Mouse (Mus musculus): Measurements from ENCODE around the gene Eef1a1. TPM values are rescaled to one million over a fixed set of nuclear protein-coding genes. Genes with fewer than 3 reads are reported as not detected.
"Not testable (repeated sequence)": the region's sequence is repeated elsewhere in the genome, so short reads cannot be mapped to it uniquely, and the experiment has no call there.

The Eef1a1 gene
- polyA plus RNA-seq, 2 experiments from 2014 or later: 10,605 to 11,851 TPM

DNA sequence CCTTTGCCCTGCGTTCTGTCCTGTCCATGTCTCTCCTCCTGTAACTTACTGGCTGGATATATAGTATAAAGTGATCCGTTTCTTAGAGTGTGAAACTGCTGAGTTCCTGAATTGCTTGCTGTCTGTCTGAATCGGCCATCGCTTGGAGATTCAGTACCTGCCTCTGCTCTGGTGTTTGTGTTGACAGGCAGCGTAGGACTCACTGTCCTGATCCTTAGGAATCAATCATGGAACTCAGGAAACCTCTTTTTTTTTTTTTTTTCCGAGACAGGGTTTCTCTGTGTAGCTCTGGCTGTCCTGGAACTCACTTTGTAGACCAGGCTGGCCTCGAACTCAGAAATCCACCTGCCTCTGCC lies 17.7 kb upstream of the Eef1a1 start:
- no peak for ATAC-seq

DNA sequence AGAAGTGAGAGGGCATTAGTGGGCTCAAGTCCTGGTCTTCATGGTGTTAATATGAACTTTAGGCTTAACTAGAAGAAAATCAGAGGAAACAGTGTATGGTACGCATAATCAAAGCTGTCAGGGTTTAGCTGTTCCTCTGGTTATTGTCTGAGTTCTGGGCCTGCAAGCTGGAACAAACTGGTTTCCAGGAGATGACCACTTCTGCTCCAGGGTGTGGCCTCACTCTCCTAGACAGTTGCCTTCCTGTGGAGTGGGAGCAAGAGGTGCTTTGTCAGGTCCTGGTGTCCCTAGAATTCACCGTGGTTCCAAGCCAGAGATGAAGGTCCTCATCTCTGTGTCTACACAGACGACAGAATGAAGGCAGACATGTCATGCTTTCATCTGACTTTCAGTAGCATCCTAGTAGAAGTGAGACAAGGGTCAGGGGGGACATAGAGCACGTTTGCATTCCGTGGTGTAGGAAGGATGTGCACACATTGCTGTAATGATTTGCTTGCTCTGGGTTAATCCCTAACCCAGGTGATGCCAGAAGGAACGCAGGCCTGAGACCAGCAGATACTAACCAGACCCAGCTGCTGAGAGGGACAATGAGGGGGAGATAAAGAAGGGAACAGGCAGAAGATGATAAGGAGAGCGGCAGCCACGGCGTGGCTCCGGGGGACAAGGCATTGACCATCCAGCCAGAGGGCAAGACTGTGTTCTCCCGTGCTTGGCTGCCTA lies 17.2 kb upstream of the Eef1a1 start:
- ATAC-seq: no peak

DNA sequence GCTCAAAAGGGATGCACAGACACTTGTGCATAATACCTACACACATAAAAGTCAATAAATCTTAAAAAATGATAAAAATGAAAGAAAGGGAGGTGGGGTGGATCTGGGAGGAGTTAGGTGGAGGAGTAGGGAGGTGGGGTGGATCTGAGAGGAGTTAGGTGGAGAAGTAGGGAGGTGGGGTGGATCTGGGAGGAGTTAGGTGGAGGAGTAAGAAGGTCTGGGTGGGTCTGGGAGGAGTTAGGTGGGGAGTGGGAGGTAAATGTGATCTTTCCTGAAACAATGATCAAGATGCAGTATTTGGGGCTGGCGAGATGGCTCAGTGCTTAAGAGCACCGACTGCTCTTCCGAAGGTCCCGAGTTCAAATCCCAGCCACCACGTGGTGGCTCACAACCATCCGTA lies 16.3 kb upstream of the Eef1a1 start:
- no peak for ATAC-seq

DNA sequence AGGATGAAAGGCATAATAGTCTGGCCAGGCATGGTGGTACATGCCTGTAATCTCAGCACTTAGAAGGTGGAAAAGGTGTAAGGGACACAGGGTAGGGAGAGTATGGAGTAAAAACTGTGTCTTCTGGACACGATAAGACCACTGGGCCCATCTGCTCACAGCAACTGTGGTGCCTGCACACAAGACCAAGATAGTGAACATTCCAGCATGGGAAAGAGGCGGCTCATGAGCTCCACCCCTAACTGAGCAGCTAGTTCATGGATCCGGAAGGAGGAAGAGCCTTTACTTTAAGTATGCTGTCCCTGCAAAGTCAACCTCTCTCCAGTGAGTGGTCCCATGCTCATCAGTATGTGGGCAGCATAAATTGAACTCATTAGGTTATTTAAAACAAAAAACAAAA lies 15.7 kb upstream of the Eef1a1 start:
- no peak for ATAC-seq

DNA sequence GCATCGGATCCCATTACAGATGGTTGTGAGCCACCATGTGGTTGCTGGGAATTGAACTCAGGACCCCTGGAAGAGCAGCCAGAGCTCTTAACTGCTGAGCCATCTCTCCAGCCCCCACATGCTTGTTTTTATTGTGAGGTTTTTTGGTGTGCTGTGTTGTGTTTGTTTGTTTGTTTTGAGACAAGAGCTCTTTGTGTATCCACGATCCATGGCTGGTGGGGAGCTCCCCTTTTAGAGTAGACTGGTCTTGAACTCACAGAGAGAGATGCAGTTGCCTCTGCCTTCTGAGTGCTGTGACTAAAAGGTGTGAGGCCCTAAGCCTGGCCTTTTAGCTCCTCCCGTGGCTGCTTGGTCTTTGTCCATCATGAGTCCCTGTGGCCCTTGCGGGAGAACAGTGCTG lies 15.2 kb upstream of the Eef1a1 start:
- ATAC-seq: no peak

DNA sequence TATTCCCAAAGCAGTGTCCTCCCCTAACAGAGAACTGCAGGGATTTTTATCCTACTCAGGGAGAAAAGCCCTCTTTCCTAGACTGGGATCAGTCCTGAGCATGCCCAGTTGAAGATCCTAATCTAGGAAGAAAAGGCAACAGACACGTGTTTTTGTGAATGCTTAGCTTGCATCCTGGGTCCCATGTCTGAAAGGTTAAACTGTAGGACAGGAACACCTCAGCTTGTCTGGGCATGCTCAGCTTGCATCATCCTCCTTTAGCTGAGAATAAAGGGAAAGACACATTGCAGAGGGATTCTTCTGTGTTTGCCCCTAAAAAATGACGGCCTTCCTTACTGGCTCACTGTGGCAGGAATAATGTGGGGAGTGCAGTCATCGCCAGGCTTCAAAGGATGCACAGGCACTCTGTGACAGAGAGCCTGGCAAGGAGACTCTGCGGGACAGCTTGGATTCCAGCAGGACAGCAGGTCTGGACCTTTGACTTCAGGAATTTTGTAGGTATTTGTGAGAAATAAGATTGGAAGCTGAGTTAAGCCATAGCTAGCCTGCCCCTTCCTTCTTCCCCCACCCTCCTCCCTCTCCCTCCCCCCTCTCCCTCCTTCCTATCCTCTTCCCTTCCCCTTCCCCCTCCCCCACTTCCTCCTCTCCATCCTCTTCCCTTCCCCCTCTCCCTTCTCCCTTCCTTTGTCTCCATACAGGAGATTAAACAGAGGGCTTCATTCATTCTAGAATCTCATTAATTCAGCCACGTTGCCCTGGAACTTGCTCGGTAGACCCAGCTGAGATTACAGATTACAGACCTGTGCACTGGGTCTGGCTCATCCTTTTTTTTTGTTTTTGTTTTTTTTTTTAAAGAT lies 14.5 kb upstream of the Eef1a1 start:
- no peak for ATAC-seq

DNA sequence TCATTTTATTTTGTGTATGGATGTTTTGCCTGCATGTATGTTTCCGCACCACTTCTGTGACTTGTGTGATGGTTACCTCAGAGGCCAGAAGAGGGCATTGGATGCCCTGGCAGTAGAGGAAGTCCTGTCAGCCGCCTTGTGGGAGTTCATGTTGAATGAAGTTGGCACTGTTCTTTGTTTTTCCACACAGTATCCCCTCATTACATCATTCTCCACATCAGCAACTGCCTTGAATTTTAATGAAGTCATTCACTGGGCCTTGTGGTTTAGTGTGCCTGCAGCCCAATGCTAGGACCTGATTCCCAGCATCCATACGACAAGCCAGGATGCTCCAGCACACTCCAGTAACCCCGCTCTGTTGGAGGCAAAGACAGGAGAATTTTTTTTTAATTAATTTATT lies 12.3 kb upstream of the Eef1a1 start:
- no peak for ATAC-seq

DNA sequence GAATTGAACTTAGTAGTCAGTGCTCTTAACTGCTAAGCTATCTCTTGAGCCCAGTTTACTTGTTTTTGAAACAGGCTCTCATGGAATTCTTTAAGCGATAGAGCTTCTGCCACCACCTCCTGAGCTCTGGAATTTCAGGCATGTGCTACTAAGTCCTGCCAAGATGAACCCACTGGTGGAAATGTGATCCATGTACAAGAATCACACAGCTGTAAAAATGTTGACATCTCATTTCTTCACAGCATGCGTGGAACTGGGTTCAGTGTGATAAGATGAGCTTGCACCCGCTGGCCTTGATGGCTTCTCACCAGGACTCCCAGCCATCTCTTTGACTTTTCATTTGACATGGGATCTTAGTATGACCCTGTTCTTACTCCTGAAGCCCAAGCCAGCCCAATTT lies 11.4 kb upstream of the Eef1a1 start:
- no peak for ATAC-seq

DNA sequence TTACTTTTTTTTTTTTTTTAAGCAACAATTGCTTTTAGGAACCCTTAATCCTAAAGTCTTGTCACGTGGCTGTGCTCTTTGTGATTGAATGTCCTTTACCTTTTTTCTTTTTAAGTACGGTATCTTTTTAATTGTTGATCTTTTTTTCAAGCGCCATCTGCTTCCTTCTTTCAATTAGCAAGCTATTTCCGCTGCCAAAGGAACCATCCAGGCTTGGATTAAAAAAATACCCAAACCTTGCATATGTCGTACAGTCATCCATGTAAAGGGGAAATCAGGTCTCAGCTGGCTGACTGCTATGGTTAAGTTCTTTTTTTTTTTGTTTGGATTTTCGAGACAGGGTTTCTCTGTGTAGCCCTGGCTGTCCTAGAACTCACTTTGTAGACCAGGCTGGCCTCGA lies 4.2 kb upstream of the Eef1a1 start:
- no peak for ATAC-seq

DNA sequence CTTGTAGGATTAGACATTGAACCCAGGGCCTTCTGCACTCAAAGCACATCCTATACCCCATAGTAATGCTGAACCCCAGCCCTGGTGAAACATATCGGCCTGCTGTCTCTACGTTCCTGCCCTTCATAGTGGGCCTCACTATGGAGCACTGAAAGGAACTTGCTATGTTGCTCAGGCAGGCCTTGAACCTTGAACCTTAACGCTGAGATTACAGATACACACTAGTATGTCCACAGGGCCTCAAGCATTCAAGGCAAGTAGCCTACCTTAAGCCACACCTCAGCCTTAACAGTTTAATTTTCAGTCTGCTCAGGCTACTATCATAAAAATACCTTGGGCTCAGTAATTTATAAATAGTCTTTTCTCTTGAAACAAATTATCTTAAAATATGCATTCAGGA lies 3.3 kb upstream of the Eef1a1 start:
- no peak for ATAC-seq

DNA sequence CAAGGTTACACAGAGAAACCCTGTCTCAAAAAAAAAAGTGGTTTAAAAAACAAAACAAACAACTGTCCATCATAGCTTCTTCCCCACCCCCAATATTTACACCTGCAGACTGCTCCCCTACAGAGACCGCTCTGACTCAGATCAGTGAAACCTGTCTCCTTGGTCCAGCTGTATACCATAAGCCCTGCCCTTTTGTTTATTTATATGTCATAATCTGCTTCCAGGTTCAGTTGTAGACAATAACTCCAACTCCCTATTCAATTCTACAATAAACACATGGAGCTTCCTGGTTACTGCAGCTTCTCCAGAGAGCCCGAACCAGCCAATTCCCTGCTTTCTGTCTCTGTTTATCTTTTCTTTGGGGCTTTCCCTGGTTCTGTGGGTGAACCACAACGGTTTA lies 2.2 kb upstream of the Eef1a1 start:
- no peak for ATAC-seq

DNA sequence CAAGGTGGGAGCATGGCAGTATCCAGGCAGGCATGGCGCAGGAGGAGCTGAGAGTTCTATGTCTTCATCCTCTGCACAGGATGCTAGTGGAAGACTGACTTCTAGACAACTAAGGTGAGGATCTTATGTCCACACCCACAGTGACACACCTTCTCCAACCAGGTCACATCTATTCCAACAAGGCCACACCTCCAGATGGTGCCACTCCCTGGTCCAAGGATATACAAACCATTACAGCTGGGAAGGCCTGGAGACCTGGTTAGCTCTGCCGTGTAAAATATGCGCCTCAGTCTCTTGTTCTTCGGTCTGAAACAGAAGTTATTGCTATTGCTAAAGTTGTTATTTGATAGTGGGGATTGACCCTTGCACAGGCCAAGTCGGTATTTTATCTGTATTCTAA lies 930 bp downstream of the Eef1a1 start:
- not testable (repeated sequence) for ATAC-seq

DNA sequence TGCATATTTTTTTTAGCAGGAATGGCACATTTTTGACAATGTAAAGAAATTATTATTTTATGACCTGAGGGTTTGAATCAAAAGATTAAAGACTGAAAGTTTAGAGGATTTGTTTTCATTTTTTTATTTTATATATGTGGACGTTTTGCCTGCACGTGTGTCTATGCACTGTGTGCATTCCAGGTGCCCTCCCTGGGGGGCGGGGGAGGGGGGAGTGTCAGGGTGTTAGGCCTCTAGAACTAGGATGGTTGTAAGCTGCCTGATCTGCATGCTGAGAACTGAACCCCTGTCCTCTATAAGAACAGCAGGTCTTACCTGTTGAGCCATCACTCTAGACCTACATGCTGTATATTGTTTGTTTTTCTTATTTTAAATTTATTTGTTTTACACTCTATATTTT lies 4.3 kb downstream of the Eef1a1 start:
- no peak for ATAC-seq

DNA sequence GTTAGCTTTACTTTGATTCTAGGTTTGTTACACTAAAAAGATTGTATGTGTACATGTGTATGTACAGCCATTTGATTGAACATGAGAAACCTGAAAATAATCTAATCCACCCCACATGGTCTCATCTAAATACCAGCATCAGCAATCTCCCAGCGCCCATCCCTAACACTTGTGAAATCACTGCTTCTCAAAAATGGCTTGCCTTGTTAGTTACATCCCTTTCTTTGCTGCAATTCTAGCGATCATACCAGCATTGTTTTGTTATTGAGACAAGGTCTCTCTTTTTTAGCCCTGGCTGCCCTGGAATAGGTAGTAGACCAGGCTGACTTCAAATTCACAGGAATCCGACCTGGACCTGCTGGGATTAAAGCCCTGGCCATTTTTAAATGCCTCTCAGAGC lies 6.6 kb downstream of the Eef1a1 start:
- no peak for ATAC-seq

DNA sequence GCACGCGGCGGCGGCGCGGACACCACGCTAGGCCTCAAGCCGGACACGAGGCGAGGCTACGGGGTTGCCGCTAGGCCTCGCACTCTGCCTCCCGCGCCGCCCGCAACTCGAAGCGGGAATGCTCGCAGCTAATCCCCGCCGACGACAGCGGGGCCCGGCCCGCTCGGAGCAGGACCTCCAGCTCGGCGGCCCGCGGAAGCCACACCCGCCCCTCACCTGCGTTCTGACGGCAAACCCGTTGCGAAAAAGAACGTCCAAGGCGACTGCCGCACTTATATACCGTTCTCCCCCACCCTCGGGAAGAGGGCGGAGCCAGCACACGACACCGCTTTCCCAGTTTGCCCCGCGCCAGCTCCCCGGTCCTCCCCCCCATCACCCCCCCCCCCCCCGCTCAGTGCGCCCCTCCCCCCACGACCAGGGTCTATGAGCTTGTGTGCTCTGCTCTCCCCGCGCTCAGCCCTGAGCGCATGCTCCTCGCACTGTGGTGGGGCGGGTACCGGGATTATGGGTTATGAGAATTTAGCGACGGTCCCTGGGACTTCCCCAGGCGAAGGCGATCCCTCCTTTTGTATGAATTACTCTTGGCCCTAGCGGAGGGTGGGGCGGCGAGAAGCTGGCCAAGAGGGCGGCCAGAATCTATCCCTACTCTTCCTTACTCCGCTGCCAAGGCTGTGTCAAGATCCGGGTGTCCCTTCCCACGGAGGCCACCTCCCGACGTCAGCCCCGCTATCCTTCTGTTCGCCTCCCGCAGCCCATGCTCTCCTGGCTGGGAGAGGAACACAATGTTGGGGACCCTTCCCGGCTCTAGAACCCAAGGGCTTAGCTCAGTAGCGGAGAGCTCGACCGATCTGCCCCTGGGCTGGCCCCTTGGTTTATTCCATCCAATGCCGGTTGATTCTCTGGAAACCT lies 7.3 kb downstream of the Eef1a1 start:
- ATAC-seq: peak; percentile 64

DNA sequence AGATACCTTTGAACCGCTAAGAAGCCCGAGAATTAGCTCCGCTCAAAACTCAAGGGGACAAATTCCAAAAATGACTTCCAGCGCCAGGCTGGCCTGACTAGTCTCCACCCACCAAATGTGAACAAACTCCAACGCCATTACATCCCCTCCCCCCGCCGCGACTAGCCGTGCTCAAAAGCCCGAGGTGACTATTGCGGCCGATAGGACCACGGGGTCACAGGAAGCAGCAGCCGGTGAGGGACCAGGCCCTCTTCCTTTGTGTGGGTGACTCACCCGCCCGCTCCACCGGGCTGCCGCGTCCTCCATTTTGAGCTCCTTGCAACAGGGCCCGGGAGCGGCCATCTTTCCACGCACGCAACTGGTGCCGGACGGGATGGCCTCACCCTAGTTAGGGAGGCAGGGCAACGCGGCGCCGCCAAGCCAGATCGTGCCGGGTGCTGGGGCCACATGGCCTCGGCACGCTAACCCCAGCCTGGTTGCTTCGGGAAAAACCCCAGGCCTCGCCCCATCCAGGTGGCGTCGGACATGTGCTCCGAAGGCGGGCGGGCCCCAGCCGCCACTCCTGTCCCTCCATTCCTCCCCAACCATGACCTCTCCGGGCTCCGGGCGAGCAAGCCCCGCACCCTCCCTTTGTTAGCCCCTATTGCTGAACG lies 8.1 kb downstream of the Eef1a1 start:
- peak; percentile 63 for ATAC-seq

DNA sequence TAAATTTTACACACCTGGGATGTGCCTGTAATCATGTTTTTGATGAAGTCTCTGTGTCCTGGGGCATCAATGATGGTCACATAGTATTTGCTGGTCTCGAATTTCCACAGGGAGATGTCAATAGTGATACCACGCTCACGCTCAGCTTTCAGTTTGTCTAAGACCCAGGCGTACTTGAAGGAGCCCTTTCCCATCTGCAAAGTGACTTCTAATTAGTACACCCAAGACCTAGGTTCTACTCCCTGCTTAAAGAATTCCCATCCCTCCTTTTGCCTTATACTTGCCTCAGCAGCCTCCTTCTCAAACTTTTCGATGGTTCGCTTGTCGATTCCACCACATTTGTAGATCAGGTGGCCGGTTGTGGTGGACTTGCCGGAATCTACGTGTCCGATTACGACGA lies 8.7 kb downstream of the Eef1a1 start:
- ATAC-seq: not testable (repeated sequence)

DNA sequence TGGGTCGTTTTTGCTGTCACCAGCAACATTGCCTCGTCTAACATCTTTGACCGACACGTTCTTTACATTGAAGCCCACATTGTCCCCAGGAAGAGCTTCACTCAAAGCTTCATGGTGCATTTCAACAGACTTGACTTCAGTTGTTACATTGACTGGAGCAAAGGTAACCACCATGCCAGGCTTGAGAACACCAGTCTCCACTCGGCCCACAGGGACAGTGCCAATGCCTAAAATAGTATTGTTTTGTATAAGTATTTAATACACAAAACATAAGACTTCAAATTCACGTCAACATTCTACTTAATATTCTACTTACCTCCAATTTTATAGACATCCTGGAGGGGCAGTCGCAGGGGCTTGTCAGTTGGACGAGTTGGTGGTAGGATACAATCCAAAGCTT lies 9.6 kb downstream of the Eef1a1 start:
- not testable (repeated sequence) for ATAC-seq

DNA sequence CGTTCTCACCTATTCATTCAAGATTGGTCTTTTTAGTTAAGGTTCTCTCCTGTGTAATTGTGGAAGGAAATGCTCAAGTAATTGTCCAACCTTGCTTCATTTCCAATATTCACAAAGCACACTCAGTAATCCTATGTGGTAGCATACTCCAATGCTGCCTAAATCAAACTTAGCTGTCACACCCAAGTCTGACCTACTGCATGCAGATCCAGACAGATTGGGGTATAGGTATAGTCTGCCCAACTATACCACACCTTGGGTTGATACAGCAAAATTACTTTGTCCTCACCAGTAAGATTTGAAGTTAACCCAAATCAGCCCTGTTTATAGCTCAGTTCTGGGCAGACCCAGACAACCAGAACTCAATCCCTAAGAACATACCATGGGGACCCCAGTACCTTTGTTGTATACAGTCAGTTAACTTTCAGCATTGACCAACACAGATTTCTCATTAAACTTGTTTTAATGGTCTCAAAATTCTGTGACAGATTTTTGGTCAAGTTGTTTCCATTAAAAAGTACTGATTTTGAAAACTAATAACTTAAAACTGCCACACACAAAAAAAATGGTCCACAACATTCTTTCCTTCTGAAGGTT lies 10.8 kb downstream of the Eef1a1 start:
- not testable (repeated sequence) for ATAC-seq

DNA sequence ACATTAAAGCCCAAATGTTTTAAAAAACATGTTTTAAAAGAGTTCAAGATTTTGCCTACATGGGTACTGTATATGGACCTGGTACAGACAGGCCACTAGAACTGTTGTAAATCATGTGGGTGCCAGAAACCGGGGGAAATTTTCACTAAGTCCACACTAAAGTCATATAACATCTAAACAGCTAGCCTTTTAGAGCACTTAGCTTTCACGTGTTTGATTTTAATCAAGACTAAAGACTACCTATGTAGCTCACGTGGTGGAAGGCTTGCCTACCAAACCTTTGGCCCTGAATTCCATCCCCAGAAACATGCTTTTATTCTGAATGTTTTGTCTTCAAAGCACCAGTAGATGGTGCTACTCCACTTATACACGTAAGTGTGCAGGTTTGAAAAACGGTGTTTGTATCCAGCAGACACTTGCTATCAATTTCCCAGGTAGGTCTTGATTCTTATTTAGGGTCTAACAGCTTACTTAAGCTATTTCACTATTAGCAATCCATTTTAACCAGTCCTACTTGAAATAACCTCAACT lies 11.9 kb downstream of the Eef1a1 start:
- peak; percentile 9 for ATAC-seq

DNA sequence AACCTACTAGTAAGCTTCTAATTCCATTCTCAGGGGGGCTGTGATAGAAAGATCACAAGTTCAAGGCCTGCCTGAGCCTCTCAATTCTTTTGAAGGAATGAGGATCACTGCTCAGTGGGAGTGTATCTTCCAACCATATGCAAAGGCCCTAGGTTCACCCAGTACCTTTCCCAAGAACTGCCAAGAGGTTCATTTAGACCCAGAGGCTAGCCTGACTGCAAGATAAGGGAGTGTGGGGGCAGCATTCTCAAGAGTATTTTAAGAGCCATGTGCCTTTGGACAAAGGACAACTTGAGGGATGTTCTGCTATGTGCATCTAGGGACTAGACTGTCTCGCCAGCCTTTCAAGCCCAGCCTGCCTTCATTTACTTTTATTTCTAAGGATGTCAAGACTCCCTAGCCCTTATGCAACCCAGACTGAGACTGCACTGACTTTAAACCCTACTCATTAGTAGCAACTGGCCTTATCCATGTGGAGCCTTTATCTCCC lies 12.4 kb downstream of the Eef1a1 start:
- ATAC-seq: no peak

DNA sequence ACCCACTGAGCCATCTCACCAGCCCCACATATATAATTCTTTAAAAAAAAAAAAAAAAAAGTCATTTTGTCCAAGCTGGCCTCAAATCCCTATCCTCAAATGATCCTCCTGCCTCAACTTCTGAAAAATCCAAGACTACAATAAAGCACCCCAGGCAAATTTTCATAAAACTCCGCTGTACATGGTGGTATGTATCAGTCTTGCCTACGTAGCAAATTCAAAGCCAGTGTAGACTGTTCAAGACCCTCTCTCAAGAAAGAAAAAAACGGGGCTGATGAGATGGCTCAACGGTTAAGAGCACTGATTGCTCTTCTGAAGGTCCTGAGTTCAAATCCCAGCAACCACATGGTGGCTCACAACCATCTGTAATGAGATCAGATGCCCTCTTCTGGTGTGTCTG lies 13.1 kb downstream of the Eef1a1 start:
- ATAC-seq: no peak
